Mouse (Mus musculus): ENCODE data around the gene Coro6. TPM values are rescaled to one million over a fixed set of nuclear protein-coding genes. Genes with fewer than 3 reads are reported as not detected.

Gene Coro6
- polyA plus RNA-seq, 1 experiment from 2014 or later: 0.26 TPM

DNA sequence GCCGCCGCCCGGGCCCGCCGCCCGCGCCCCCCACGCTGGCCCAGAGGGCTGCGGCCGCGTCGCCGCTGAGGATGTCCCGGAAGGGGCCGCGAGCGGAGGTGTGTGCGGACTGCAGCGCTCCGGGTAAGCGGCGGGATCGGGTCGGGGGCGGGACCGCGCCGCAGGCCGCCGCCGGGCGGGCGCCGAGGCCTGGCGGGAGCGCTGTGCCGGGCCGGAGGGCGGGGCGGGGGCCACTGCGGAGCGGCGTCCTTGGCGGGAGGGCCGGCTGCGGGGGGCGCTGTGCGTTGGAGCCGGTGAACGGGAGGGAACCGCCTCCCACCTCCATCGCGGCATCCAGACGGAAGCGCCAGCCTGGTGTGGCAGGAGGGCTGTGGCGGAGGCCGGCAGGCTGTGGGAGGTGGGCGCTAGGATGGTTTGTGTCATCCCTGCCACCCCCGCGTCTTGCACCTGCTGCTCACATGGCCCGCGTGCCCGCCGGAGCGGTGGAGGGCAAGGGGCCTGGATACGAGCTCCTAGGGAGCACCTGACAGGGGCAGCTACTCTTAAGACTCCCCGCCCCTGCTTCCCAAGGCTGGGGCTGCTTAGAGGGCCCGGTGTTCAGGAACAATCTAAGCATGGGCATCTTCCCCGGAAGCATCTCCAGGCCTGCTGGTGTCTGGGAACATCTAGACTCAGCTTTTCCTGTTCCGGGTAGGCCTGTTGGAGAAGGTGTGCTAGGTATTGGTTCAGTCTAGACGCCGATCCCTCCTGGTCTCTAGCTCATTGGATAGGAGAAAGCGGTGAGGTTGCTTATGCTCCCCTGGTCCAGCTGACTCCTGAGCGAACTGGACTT lies 31.5 kb downstream of the Coro6 start, which contains the start of gene Git1:
TSS of gene Git1 (plus strand) at position 51 of the 832 bp plus-strand sequence.
- Histone ChIP-seq H3K9me3 (ENCODE audit: low read length) (no peaks in the 10 kb centered on the region), H3K4me3 (ENCODE audit: low read depth, low read length) (peak within 1 kb of the TSS; percentile 84), H3K9ac (replicated peaks; ENCODE audit: low read depth) (peak within 1 kb of the TSS; percentile 74), H3K4me2 (replicated peaks; ENCODE audit: low read depth, low read length) (peak within 1 kb of the TSS; percentile 85), H3K4me1 (ENCODE audit: insufficient read depth, low read depth, low read length) (peaks cover 44% of the 10 kb centered on the region), H3K27me3 (replicated peaks; ENCODE audit: insufficient read depth, low read length) (no peaks in the 10 kb centered on the region), H3K27ac (ENCODE audit: low read length) (peak within 1 kb of the TSS; percentile 91), H3K36me3 (ENCODE audit: insufficient read depth, low read length) (no peaks in the 10 kb centered on the region)
- WGBS: 2% methylated on average over 40 of the region's 74 CpGs
- ATAC-seq (0 out of 2 replicates have a peak, but pooled peaks have one; percentile 0), DNase-seq (ENCODE audit: low spot score) (peak; percentile 48)
- TF ChIP-seq EP300 (IDR thresholded peaks at IDR 0.05) (no peak), CTCF (IDR thresholded peaks at IDR 0.05) (0 out of 2 replicates have a peak, but pooled peaks have one; percentile 22)

DNA sequence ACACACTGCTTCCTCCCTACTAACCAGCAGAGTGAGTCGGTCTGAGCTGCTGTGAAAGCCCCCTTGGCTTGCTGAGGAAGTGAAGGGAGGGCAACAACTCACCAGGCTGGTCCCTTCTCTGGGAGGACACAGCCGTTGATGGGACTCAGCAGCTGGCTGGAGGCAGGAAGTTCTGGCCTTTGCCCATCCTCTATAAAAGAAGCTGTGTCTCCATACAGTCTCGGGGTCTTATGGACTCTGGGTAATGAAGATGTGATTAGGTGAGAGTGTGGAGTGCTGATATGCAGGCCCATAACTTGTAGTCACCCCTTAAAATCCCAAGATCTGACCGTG lies 32.1 kb downstream of the Coro6 start:
- WGBS: 17% methylated on average over 4 of the region's 4 CpGs
- H3K27me3 ChIP-seq (replicated peaks; ENCODE audit: insufficient read depth, low read length): no peaks in the 10 kb centered on the region
- peak overlapping the region; percentile 85 for H3K4me2 ChIP-seq (replicated peaks; ENCODE audit: low read depth, low read length)
- peak overlapping the region; percentile 91 for H3K27ac ChIP-seq (ENCODE audit: low read length)
- no peak for DNase-seq (ENCODE audit: low spot score)
- H3K36me3 ChIP-seq (ENCODE audit: insufficient read depth, low read length): 0 out of 2 replicates have a peak, but pooled peaks cover 1% of the 10 kb centered on the region
- peak overlapping the region; percentile 84 for H3K4me3 ChIP-seq (ENCODE audit: low read depth, low read length)
- H3K4me1 ChIP-seq (ENCODE audit: insufficient read depth, low read depth, low read length): peaks cover 40% of the 10 kb centered on the region
- H3K9ac ChIP-seq (replicated peaks; ENCODE audit: low read depth): peak overlapping the region; percentile 74
- no peak for TF ChIP-seq CTCF (IDR thresholded peaks at IDR 0.05)
- no peak for ATAC-seq
- H3K9me3 ChIP-seq (ENCODE audit: low read length): no peaks in the 10 kb centered on the region

DNA sequence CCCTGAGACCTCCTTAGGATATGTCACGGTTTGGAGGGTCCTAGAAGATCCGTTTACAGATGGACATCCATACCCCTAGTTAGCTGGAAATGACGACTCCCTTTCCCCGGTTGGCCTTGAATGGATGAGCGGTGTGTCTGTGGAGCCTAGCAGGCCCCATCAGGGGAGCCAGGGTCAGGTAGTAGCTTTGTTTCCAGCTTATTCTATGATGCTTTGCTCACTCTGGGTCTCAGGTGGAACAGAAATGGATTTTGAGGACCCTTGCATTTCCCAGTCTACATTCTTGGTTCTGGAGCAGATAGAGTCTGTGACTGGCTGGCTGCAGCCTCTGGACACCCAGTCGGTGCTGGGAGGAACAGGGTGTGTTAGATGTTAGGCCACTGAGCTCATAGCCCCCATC lies 32.6 kb downstream of the Coro6 start:
- Histone ChIP-seq H3K27me3 (replicated peaks; ENCODE audit: insufficient read depth, low read length) (no peaks in the 10 kb centered on the region), H3K4me3 (ENCODE audit: low read depth, low read length) (peak overlapping the region; percentile 84; the same call in 1 of the 2 replicates), H3K9ac (replicated peaks; ENCODE audit: low read depth) (no peak overlapping the region), H3K36me3 (ENCODE audit: insufficient read depth, low read length) (peaks cover 6% of the 10 kb centered on the region; the same call in 1 of the 2 replicates), H3K4me1 (ENCODE audit: insufficient read depth, low read depth, low read length) (peaks cover 40% of the 10 kb centered on the region), H3K27ac (ENCODE audit: low read length) (peak overlapping the region; percentile 91; the same call in 1 of the 2 replicates), H3K9me3 (ENCODE audit: low read length) (no peaks in the 10 kb centered on the region), H3K4me2 (replicated peaks; ENCODE audit: low read depth, low read length) (peak overlapping the region; percentile 85)
- no peak for DNase-seq (ENCODE audit: low spot score)
- TF ChIP-seq EP300 (IDR thresholded peaks at IDR 0.05) (no peak), CTCF (IDR thresholded peaks at IDR 0.05) (no peak)
- 61% methylated on average over 6 of the region's 6 CpGs for WGBS
- ATAC-seq: no peak

DNA sequence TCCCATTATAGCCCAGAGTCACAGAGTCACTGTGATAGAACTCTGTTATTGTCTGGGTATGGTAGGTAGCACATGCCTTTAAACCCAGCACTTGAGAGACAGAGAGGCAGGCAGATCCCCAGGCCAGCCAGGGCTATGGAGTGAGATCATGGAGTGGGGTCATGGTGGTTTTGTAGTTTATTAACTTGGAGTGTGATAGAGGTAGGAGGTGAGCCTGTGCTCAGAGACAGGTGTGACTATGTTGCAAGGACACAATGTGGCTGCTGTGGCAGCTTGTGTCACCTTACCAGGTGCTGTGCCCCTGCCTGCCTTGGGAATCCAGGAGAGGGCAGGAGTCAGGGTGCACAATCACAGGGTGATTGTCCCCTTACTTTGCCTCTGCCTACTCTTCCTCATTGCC lies 33.3 kb downstream of the Coro6 start:
- Histone ChIP-seq H3K4me1 (ENCODE audit: insufficient read depth, low read depth, low read length) (peaks cover 35% of the 10 kb centered on the region), H3K27me3 (replicated peaks; ENCODE audit: insufficient read depth, low read length) (no peaks in the 10 kb centered on the region), H3K4me3 (ENCODE audit: low read depth, low read length) (no peak overlapping the region), H3K27ac (ENCODE audit: low read length) (peak overlapping the region; percentile 73; the same call in 1 of the 2 replicates), H3K9me3 (ENCODE audit: low read length) (no peaks in the 10 kb centered on the region), H3K36me3 (ENCODE audit: insufficient read depth, low read length) (peaks cover 13% of the 10 kb centered on the region; the same call in 1 of the 2 replicates), H3K9ac (replicated peaks; ENCODE audit: low read depth) (no peak overlapping the region), H3K4me2 (replicated peaks; ENCODE audit: low read depth, low read length) (peak overlapping the region; percentile 85; the same call in 1 of the 2 replicates)
- ATAC-seq: no peak
- TF ChIP-seq CTCF (IDR thresholded peaks at IDR 0.05) (no peak), EP300 (IDR thresholded peaks at IDR 0.05) (no peak)
- DNase-seq (ENCODE audit: low spot score): no peak

DNA sequence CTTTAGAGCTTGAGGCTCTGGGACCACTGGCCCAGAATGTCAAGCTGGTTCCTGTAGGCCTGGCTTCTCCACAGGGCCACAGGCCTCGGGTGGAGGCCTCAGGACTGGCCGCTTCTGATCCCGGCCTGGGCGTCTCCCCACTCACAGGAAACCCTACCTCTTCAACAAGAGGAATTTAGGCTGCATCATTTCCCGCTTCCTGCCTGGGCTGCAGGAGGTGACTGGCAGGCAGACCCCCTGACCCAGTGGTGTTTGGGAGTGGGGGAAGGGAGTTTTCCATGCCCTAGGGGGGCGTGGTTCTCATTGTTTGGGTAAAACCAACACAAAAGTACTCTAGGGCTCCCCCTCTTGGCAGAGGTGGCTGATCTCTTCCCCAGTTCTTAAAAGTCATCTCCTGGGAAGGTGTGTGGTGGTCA lies 35.1 kb downstream of the Coro6 start:
- WGBS: 22% methylated on average over 6 of the region's 6 CpGs

DNA sequence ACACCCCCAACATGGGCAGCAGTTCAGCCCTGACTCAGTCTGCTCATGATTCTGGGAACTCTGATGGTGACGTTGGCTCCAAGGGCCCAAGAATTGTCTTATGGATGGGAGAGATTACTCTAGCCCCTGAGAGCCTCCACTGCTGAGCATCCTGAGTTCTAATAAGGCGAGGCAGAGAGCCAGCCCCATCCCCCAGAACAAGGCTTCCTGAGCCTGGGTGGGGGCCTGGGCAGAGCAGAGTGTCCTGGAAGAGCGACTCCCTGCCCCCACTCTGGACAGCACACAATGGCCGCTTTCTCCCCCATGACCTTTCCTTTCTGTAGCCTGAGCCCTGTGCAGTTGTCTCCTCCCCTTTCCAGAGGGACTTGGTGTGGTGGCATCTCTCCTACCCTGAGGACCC lies 35.6 kb downstream of the Coro6 start:
- no peak overlapping the region for H3K4me3 ChIP-seq (ENCODE audit: low read depth, low read length)
- no peak overlapping the region for H3K9ac ChIP-seq (replicated peaks; ENCODE audit: low read depth)
- no peak for TF ChIP-seq CTCF (IDR thresholded peaks at IDR 0.05)
- no peak for TF ChIP-seq EP300 (IDR thresholded peaks at IDR 0.05)
- 0 out of 2 replicates have a peak overlapping the region, but pooled peaks have one; percentile 17 for H3K4me2 ChIP-seq (replicated peaks; ENCODE audit: low read depth, low read length)
- peak; percentile 67 for ATAC-seq
- H3K36me3 ChIP-seq (ENCODE audit: insufficient read depth, low read length): peaks cover 16% of the 10 kb centered on the region; the same call in 1 of the 2 replicates
- no peaks in the 10 kb centered on the region for H3K9me3 ChIP-seq (ENCODE audit: low read length)
- peaks cover 22% of the 10 kb centered on the region for H3K4me1 ChIP-seq (ENCODE audit: insufficient read depth, low read depth, low read length)
- DNase-seq (ENCODE audit: low spot score): peak; percentile 75
- 51% methylated on average over 4 of the region's 4 CpGs for WGBS
- no peaks in the 10 kb centered on the region for H3K27me3 ChIP-seq (replicated peaks; ENCODE audit: insufficient read depth, low read length)
- H3K27ac ChIP-seq (ENCODE audit: low read length): peak overlapping the region; percentile 86

More for the DNA sequence above, 35.1 kb downstream of the Coro6 start:
- H3K27ac ChIP-seq (ENCODE audit: low read length): peak overlapping the region; percentile 91
- H3K4me1 ChIP-seq (ENCODE audit: insufficient read depth, low read depth, low read length): peaks cover 22% of the 10 kb centered on the region
- H3K36me3 ChIP-seq (ENCODE audit: insufficient read depth, low read length): peaks cover 16% of the 10 kb centered on the region; the same call in 1 of the 2 replicates
- H3K27me3 ChIP-seq (replicated peaks; ENCODE audit: insufficient read depth, low read length): no peaks in the 10 kb centered on the region
- no peaks in the 10 kb centered on the region for H3K9me3 ChIP-seq (ENCODE audit: low read length)
- DNase-seq (ENCODE audit: low spot score): peak; percentile 89
- peak; percentile 91 for TF ChIP-seq EP300 (IDR thresholded peaks at IDR 0.05)
- TF ChIP-seq CTCF (IDR thresholded peaks at IDR 0.05): peak; percentile 61
- peak overlapping the region; percentile 19; the same call in 1 of the 2 replicates for H3K9ac ChIP-seq (replicated peaks; ENCODE audit: low read depth)
- 0 out of 2 replicates have a peak overlapping the region, but pooled peaks have one; percentile 5 for H3K4me2 ChIP-seq (replicated peaks; ENCODE audit: low read depth, low read length)
- no peak overlapping the region for H3K4me3 ChIP-seq (ENCODE audit: low read depth, low read length)
- peak; percentile 72 for ATAC-seq
